ENCODE assay signal across 8 mouse cellular contexts in genomic region chr10:77258704-77259621, GRCm38 (mm10). TPM values are rescaled to one million over a fixed set of nuclear protein-coding genes. Genes with fewer than 3 reads are reported as not detected.
DNase-seq lines count a peak whose midpoint lies in the region; ATAC-seq and TF ChIP-seq lines count a peak whose summit lies in the region.

Gene Pofut2, plus strand, starts transcription at chr10:77259218.

- peaks cover 29% of the 10 kb centered on the region for H3K4me1 ChIP-seq in G1E (ENCODE audit: insufficient read depth, low read depth, low read length)
- peaks cover 14% of the 10 kb centered on the region for H3K4me1 ChIP-seq in forebrain, embryonic 16.5 days (replicated peaks; ENCODE audit: control insufficient read depth, insufficient read depth, low read length)
- H3K4me1 ChIP-seq in lung, embryonic 14.5 days (ENCODE audit: insufficient read depth), result 0 out of 2 replicates have a peak, but pooled peaks cover 6% of the 10 kb centered on the region
- peaks cover 6% of the 10 kb centered on the region; the same call in 1 of the 2 replicates for H3K4me1 ChIP-seq in olfactory bulb, adult 2 months (ENCODE audit: control insufficient read depth, insufficient read depth, low read length)
- peaks cover 3% of the 10 kb centered on the region for H3K4me1 ChIP-seq in thymus, adult 2 months (replicated peaks; ENCODE audit: control insufficient read depth, insufficient read depth, low read length)

- peak within 1 kb of the TSS; percentile 75 for H3K27ac ChIP-seq in forebrain, embryonic 16.5 days (ENCODE audit: low read length)
- peak within 1 kb of the TSS; percentile 87 for H3K27ac ChIP-seq in layer of hippocampus, adult 2 months
- H3K27ac ChIP-seq in lung, embryonic 14.5 days (ENCODE audit: low read depth), result peak within 1 kb of the TSS; percentile 88
- peak within 1 kb of the TSS; percentile 53; the same call in 1 of the 2 replicates for H3K27ac ChIP-seq in olfactory bulb, adult 2 months (ENCODE audit: insufficient read depth, low read depth, low read length)
- no peak within 1 kb of the TSS for H3K27ac ChIP-seq in thymus, adult 2 months (ENCODE audit: control insufficient read depth, insufficient read depth, low read length)

- ATAC-seq in G1E (ENCODE audit: extremely low read depth, insufficient number of reproducible peaks, low FRiP score, poor library complexity, severe bottlenecking), result peak; percentile 98
- ATAC-seq in forebrain, embryonic 16.5 days, result peak; percentile 99
- ATAC-seq in lung, embryonic 14.5 days (ENCODE audit: insufficient read depth), result peak; percentile 98

- H3K27me3 ChIP-seq in G1E (ENCODE audit: insufficient read depth, low read length), result peaks cover 18% of the 10 kb centered on the region
- no peaks in the 10 kb centered on the region for H3K27me3 ChIP-seq in forebrain, embryonic 16.5 days (replicated peaks; ENCODE audit: control insufficient read depth, insufficient read depth, low read length)
- H3K27me3 ChIP-seq in lung, embryonic 14.5 days (ENCODE audit: insufficient read depth, low read length), result no peaks in the 10 kb centered on the region
- no peaks in the 10 kb centered on the region for H3K27me3 ChIP-seq in thymus, adult 2 months (ENCODE audit: control insufficient read depth, insufficient read depth, low read length)

- H3K9ac ChIP-seq in forebrain, embryonic 16.5 days (replicated peaks; ENCODE audit: low read depth, low read length), result peak within 1 kb of the TSS; percentile 87
- peak within 1 kb of the TSS; percentile 88 for H3K9ac ChIP-seq in lung, embryonic 14.5 days

- TF ChIP-seq POLR2A in olfactory bulb, adult 2 months (IDR thresholded peaks at IDR 0.05; ENCODE audit: insufficient read depth, low read depth, low read length), result peak; percentile 99
- TF ChIP-seq POLR2A in thymus, adult 2 months (IDR thresholded peaks at IDR 0.05; ENCODE audit: control insufficient read depth, extremely low read depth, insufficient read depth, low read length, poor library complexity), result peak; percentile 96

- WGBS in forebrain, embryonic 16.5 days, result under 1% methylated on average over 80 of the region's 81 CpGs
- under 1% methylated on average over 81 of the region's 81 CpGs for WGBS in lung, embryonic 14.5 days
- under 1% methylated on average over 81 of the region's 81 CpGs for WGBS in olfactory bulb, adult 2 months
- under 1% methylated on average over 81 of the region's 81 CpGs for WGBS in thymus, adult 2 months

- peak within 1 kb of the TSS; percentile 90 for H3K4me2 ChIP-seq in forebrain, embryonic 16.5 days (ENCODE audit: low read length)
- peak within 1 kb of the TSS; percentile 87 for H3K4me2 ChIP-seq in lung, embryonic 14.5 days

- peak; percentile 100 for DNase-seq in G1E (ENCODE audit: low spot score)
- peak; percentile 95 to 97 for DNase-seq in cerebellum, adult 18-20 months
- peak; percentile 90 to 93 for DNase-seq in heart, postnatal 36 days
- peak; percentile 91 to 94 for DNase-seq in layer of hippocampus, adult 2 months (ENCODE audit: low spot score in 2 of 2)
- peak; percentile 100 for DNase-seq in lung, embryonic 14.5 days
- peak; percentile 94 for DNase-seq in thymus, adult 2 months

- H3K36me3 ChIP-seq in G1E (replicated peaks), result peaks cover 38% of the 10 kb centered on the region
- H3K36me3 ChIP-seq in forebrain, embryonic 16.5 days (ENCODE audit: control insufficient read depth, insufficient read depth), result peaks cover 7% of the 10 kb centered on the region; the same call in 1 of the 2 replicates
- H3K36me3 ChIP-seq in lung, embryonic 14.5 days (ENCODE audit: insufficient read depth), result peaks cover 35% of the 10 kb centered on the region
- no peaks in the 10 kb centered on the region for H3K36me3 ChIP-seq in thymus, adult 2 months (ENCODE audit: control insufficient read depth, insufficient read depth, low read length)

- no peak for TF ChIP-seq CTCF in G1E (IDR thresholded peaks at IDR 0.05; ENCODE audit: low read depth, low read length)
- TF ChIP-seq CTCF in layer of hippocampus, adult 2 months (conservative IDR thresholded peaks at IDR 0.05), result peak; percentile 32; the same call in 1 of the 2 replicates
- peak; percentile 55 for TF ChIP-seq CTCF in lung, embryonic 14.5 days (IDR thresholded peaks at IDR 0.05; ENCODE audit: low read depth)
- TF ChIP-seq CTCF in olfactory bulb, adult 2 months (IDR thresholded peaks at IDR 0.05; ENCODE audit: insufficient read depth, low read depth, low read length), result no peak
- peak; percentile 67; the same call in 1 of the 2 replicates for TF ChIP-seq CTCF in thymus, adult 2 months (IDR thresholded peaks at IDR 0.05; ENCODE audit: borderline replicate concordance, control insufficient read depth, extremely low read depth, insufficient read depth, low read length, poor library complexity)

- H3K9me3 ChIP-seq in G1E (replicated peaks), result no peaks in the 10 kb centered on the region
- H3K9me3 ChIP-seq in forebrain, embryonic 16.5 days (ENCODE audit: control insufficient read depth, low read length), result no peaks in the 10 kb centered on the region
- no peaks in the 10 kb centered on the region for H3K9me3 ChIP-seq in lung, embryonic 14.5 days (ENCODE audit: low read depth, low read length)

- peak within 1 kb of the TSS; percentile 99 for H3K4me3 ChIP-seq in G1E (ENCODE audit: low read depth, low read length)
- peak within 1 kb of the TSS; percentile 97 for H3K4me3 ChIP-seq in forebrain, embryonic 16.5 days (replicated peaks; ENCODE audit: low read length)
- H3K4me3 ChIP-seq in layer of hippocampus, adult 2 months, result peak within 1 kb of the TSS; percentile 100
- peak within 1 kb of the TSS; percentile 91 for H3K4me3 ChIP-seq in lung, embryonic 14.5 days (ENCODE audit: low read depth, low read length)
- H3K4me3 ChIP-seq in olfactory bulb, adult 2 months (ENCODE audit: insufficient read depth, low read depth, low read length), result peak within 1 kb of the TSS; percentile 85
- H3K4me3 ChIP-seq in thymus, adult 2 months (ENCODE audit: control insufficient read depth, insufficient read depth, low read length), result peak within 1 kb of the TSS; percentile 78

- intact Hi-C loops in heart, postnatal 36 days (cut with DNase I), result no loop called here

RNA-seq across cellular contexts. Expression of gene Pofut2, which starts in this region (rescaled TPM):
- total RNA-seq in G1E (2014; fragmentation: Nextera tagmentation), result 26.6 and 31.3 TPM in 2 replicates
- total RNA-seq in G1E (2017), result 17.6 and 23.7 TPM in 2 replicates
- 51.5 and 55.7 TPM in 2 replicates for polyA plus RNA-seq in G1E (2012)
- 47.3 and 50.5 TPM in 2 replicates for polyA plus RNA-seq in forebrain, embryonic 16.5 days (2015; fragmentation: Nextera tagmentation; extraction: Ambion mirVana)
- 10 to 100 TPM; 39.2 to 40.7 TPM for total RNA-seq in heart, postnatal 36 days (2021)
- total RNA-seq in layer of hippocampus, adult 2 months (2021), result 10 to 100 TPM; 29.5 to 30.1 TPM
- polyA plus RNA-seq in lung, embryonic 14.5 days (2014; fragmentation: Nextera tagmentation; extraction: Ambion mirVana), result 128 and 135 TPM in 2 replicates
- polyA plus RNA-seq in olfactory bulb, adult 2 months (2012; ENCODE audit: insufficient read depth, insufficient read length, low replicate concordance, missing spikeins), result not detected in 2 replicates
- 50.4 and 60.0 TPM in 2 replicates for polyA plus RNA-seq in thymus, adult 2 months (2012; rRNA removed)

Comparison
In these comparisons a context has a peak if more than half of its experiments do, and no peak if none do; other contexts are left out.
1. RNA of gene Pofut2 (polyA plus RNA-seq): 128 to 135 TPM in lung, embryonic 14.5 days, 50.4 to 60.0 TPM in thymus, adult 2 months, 51.5 to 55.7 TPM in G1E and 47.3 to 50.5 TPM in forebrain, embryonic 16.5 days; not detected in olfactory bulb, adult 2 months; every median in the first group is over 10 times any median in the second.
2. CTCF ChIP-seq: peak in layer of hippocampus, adult 2 months (single experiment), lung, embryonic 14.5 days (single experiment) and thymus, adult 2 months (single experiment); none in G1E (single experiment) and olfactory bulb, adult 2 months (single experiment).
3. Peak in every context shown above with its lines, with median percentiles within 50 percentile points of each other: ATAC-seq, DNase-seq and H3K4me3 ChIP-seq.